Mouse (Mus musculus) kidney, embryonic 16.5 days (tissue): ENCODE results near the gene 4930524B15Rik. TPM values are rescaled to one million over a fixed set of nuclear protein-coding genes. Genes with fewer than 3 reads are reported as not detected.
A peak's percentile ranks its signal among the peaks of the same experiment; 100 is the strongest.

Source experiments
- ATAC-seq: fragments of 200-750 bp; cut with Nextera tagmentation; 2 replicates; pipeline ENCODE4 v1.8.0; 2017; ENCODE audit warnings: moderate TSS enrichment; ENCODE audit not compliant: low FRiP score, low TSS enrichment
- H3K27ac ChIP-seq: fragments of 300-500 bp; sonication (generic); 2 replicates; pipeline ENCODE4 v1.5.1; 2014; ENCODE audit warnings: low read length
- H3K27me3 ChIP-seq: fragments of 300-500 bp; sonication (generic); 2 replicates; pipeline ENCODE4 v1.6.1; 2014; ENCODE audit warnings: low read length, control low read depth, mixed read lengths; ENCODE audit not compliant: insufficient read depth
- H3K36me3 ChIP-seq: fragments of 300-500 bp; sonication (generic); 2 replicates; pipeline ENCODE4 v1.6.1; 2014; ENCODE audit warnings: low read length, control low read depth, mixed read lengths; ENCODE audit not compliant: insufficient read depth
- H3K4me1 ChIP-seq: fragments of 300-500 bp; sonication (generic); 2 replicates; pipeline ENCODE4 v1.6.1; 2014; ENCODE audit warnings: low read length, control low read depth, mixed read lengths; ENCODE audit not compliant: insufficient read depth
- H3K4me2 ChIP-seq: fragments of 300-500 bp; sonication (generic); replicated peaks from 2 replicates; pipeline ENCODE4 v1.6.1; 2014; ENCODE audit warnings: low read depth, low read length
- H3K4me3 ChIP-seq: fragments of 300-500 bp; sonication (generic); 2 replicates; pipeline ENCODE4 v1.5.1; 2014; ENCODE audit warnings: mild to moderate bottlenecking, low read length
- H3K9ac ChIP-seq: fragments of 300-500 bp; sonication (generic); replicated peaks from 2 replicates; pipeline ENCODE4 v1.6.1; 2014; ENCODE audit warnings: low read length
- H3K9me3 ChIP-seq: fragments of 300-500 bp; sonication (generic); 2 replicates; pipeline ENCODE4 v1.6.1; 2016; ENCODE audit warnings: low read length, control low read depth
- WGBS: fragments of 180-500 bp; shearing (Covaris S2); extraction: QIAGEN DNeasy Blood & Tissue Kit; methylation state at CpG from one replicate; pipeline ENCODE4 v1.1.7; 2014; 5-methylcytosine and 5-hydroxymethylcytosine counted together
- polyA plus RNA-seq: library from polyadenylated mRNA; unstranded; fragments of >200 nt; fragmentation: Nextera tagmentation; extraction: Ambion mirVana; gene quantifications from 2 replicates; pipeline ENCODE4 v1.2.1, GENCODE M21; 2015

Gene 4930524B15Rik
- polyA plus RNA-seq, 1 experiment from 2014 or later: not detected

GRCm38 (mm10) chr11:32009961-32010662 lies 44.7 kb downstream of the 4930524B15Rik start:
- Histone ChIP-seq H3K36me3 (no peaks in the 10 kb centered on the region), H3K27ac (no peak overlapping the region), H3K9ac (no peak overlapping the region), H3K27me3 (no peaks in the 10 kb centered on the region), H3K9me3 (peaks cover 10% of the 10 kb centered on the region), H3K4me2 (no peak overlapping the region), H3K4me3 (no peak overlapping the region), H3K4me1 (peaks cover 17% of the 10 kb centered on the region)
- peak; percentile 65; the same call in 1 of the 2 replicates for ATAC-seq
- WGBS: 26% methylated on average over 13 of the region's 13 CpGs

- ATAC-seq: no peak
Observed at GRCm38 (mm10) chr11:32010663-32010970, 45.2 kb downstream of the 4930524B15Rik start.

GRCm38 (mm10) chr11:32011867-32012603 lies 46.6 kb downstream of the 4930524B15Rik start:
- WGBS: 60% methylated on average over 9 of the region's 9 CpGs
- Histone ChIP-seq H3K4me3 (no peak overlapping the region), H3K36me3 (no peaks in the 10 kb centered on the region), H3K4me2 (no peak overlapping the region), H3K27ac (no peak overlapping the region; the same call in 1 of the 2 replicates), H3K9ac (no peak overlapping the region), H3K4me1 (peaks cover 17% of the 10 kb centered on the region), H3K27me3 (no peaks in the 10 kb centered on the region), H3K9me3 (peaks cover 4% of the 10 kb centered on the region)
- ATAC-seq: no peak

More at GRCm38 (mm10) chr11:32010663-32010970, 45.2 kb downstream of the 4930524B15Rik start:
- H3K9ac ChIP-seq: no peak overlapping the region
- peaks cover 17% of the 10 kb centered on the region for H3K4me1 ChIP-seq
- no peak overlapping the region for H3K4me3 ChIP-seq
- H3K27me3 ChIP-seq: no peaks in the 10 kb centered on the region
- H3K4me2 ChIP-seq: no peak overlapping the region
- no peak overlapping the region for H3K27ac ChIP-seq
- H3K36me3 ChIP-seq: no peaks in the 10 kb centered on the region
- H3K9me3 ChIP-seq: peaks cover 10% of the 10 kb centered on the region
- 52% methylated on average over 5 of the region's 5 CpGs for WGBS

- Histone ChIP-seq H3K9ac (no peak overlapping the region), H3K27ac (no peak overlapping the region), H3K4me3 (no peak overlapping the region), H3K36me3 (no peaks in the 10 kb centered on the region), H3K9me3 (no peaks in the 10 kb centered on the region), H3K4me1 (peaks cover 17% of the 10 kb centered on the region), H3K4me2 (no peak overlapping the region), H3K27me3 (no peaks in the 10 kb centered on the region)
- no peak for ATAC-seq
- 76% methylated on average over 4 of the region's 4 CpGs for WGBS
Observed at GRCm38 (mm10) chr11:32013014-32013427, 47.6 kb downstream of the 4930524B15Rik start.

- no peak for ATAC-seq
- Histone ChIP-seq H3K9me3 (no peaks in the 10 kb centered on the region), H3K36me3 (no peaks in the 10 kb centered on the region), H3K4me1 (peaks cover 17% of the 10 kb centered on the region), H3K9ac (no peak overlapping the region), H3K27ac (no peak overlapping the region), H3K4me2 (no peak overlapping the region), H3K27me3 (no peaks in the 10 kb centered on the region), H3K4me3 (no peak overlapping the region)
- WGBS: 81% methylated on average over 1 of the region's 1 CpGs
Observed at GRCm38 (mm10) chr11:32013561-32013960, 48.2 kb downstream of the 4930524B15Rik start.

- no peak overlapping the region for H3K9ac ChIP-seq
- no peaks in the 10 kb centered on the region for H3K27me3 ChIP-seq
- WGBS: 60% methylated on average over 4 of the region's 4 CpGs
- peaks cover 8% of the 10 kb centered on the region for H3K4me1 ChIP-seq
- no peak overlapping the region for H3K4me2 ChIP-seq
- no peak overlapping the region for H3K27ac ChIP-seq
- ATAC-seq: no peak
- no peaks in the 10 kb centered on the region for H3K36me3 ChIP-seq
- no peak overlapping the region for H3K4me3 ChIP-seq
- H3K9me3 ChIP-seq: no peaks in the 10 kb centered on the region
Observed at GRCm38 (mm10) chr11:32018201-32018600, 52.8 kb downstream of the 4930524B15Rik start.

- no peak overlapping the region for H3K4me2 ChIP-seq
- no peaks in the 10 kb centered on the region for H3K27me3 ChIP-seq
- no peak overlapping the region for H3K4me3 ChIP-seq
- 0 out of 2 replicates have a peak overlapping the region, but pooled peaks have one; percentile 10 for H3K27ac ChIP-seq
- H3K36me3 ChIP-seq: no peaks in the 10 kb centered on the region
- H3K9ac ChIP-seq: no peak overlapping the region
- H3K9me3 ChIP-seq: no peaks in the 10 kb centered on the region
- H3K4me1 ChIP-seq: peaks cover 8% of the 10 kb centered on the region
- WGBS: 29% methylated on average over 8 of the region's 8 CpGs
- peak; percentile 51 for ATAC-seq
Observed at GRCm38 (mm10) chr11:32020031-32020965, 54.9 kb downstream of the 4930524B15Rik start.

- Histone ChIP-seq H3K27me3 (no peaks in the 10 kb centered on the region), H3K4me1 (peaks cover 18% of the 10 kb centered on the region), H3K9me3 (no peaks in the 10 kb centered on the region), H3K9ac (no peak overlapping the region), H3K4me3 (no peak overlapping the region), H3K4me2 (no peak overlapping the region), H3K36me3 (no peaks in the 10 kb centered on the region), H3K27ac (peak overlapping the region; percentile 31; the same call in 1 of the 2 replicates)
- ATAC-seq: peak; percentile 74
- WGBS: 46% methylated on average over 5 of the region's 5 CpGs
Observed at GRCm38 (mm10) chr11:32026634-32027033, 61.2 kb downstream of the 4930524B15Rik start.

- WGBS: 41% methylated on average over 7 of the region's 7 CpGs
Observed at GRCm38 (mm10) chr11:32027474-32028342, 62.3 kb downstream of the 4930524B15Rik start.

More at GRCm38 (mm10) chr11:32027474-32028342, 62.3 kb downstream of the 4930524B15Rik start:
- H3K9me3 ChIP-seq: no peaks in the 10 kb centered on the region
- no peak overlapping the region for H3K4me3 ChIP-seq
- no peak overlapping the region for H3K27ac ChIP-seq
- H3K4me1 ChIP-seq: peaks cover 18% of the 10 kb centered on the region
- no peak overlapping the region for H3K9ac ChIP-seq
- no peak overlapping the region for H3K4me2 ChIP-seq
- H3K36me3 ChIP-seq: no peaks in the 10 kb centered on the region
- H3K27me3 ChIP-seq: no peaks in the 10 kb centered on the region
- no peak for ATAC-seq
